Mouse (Mus musculus) yolk sac, embryonic 10.5 days (tissue): ENCODE data around the gene Nes.

ENCODE experiments used
- DNase-seq: peaks from one replicate; pipeline ENCODE4 v3.0.0-alpha.2; 2017; ENCODE audit warnings: low spot score

Gene Nes

GRCm38 (mm10) chr3:87982836-87983601 is 12.1 kb downstream of the Nes start:
- DNase-seq: peak; percentile 41

- no peak for DNase-seq
Observed at GRCm38 (mm10) chr3:87983627-87984026, 12.7 kb downstream of the Nes start.

GRCm38 (mm10) chr3:87984094-87984493 is 13.2 kb downstream of the Nes start:
- DNase-seq: no peak

GRCm38 (mm10) chr3:87985505-87986320 is 14.8 kb downstream of the Nes start:
- no peak for DNase-seq

- DNase-seq: peak; percentile 93
Observed at GRCm38 (mm10) chr3:87986868-87987267, 16.0 kb downstream of the Nes start.

GRCm38 (mm10) chr3:87987633-87988032 is 16.8 kb downstream of the Nes start:
- peak; percentile 62 for DNase-seq

- no peak for DNase-seq
Observed at GRCm38 (mm10) chr3:87988068-87988467, 17.2 kb downstream of the Nes start.

- DNase-seq: no peak
Observed at GRCm38 (mm10) chr3:87989935-87990334, 19.1 kb downstream of the Nes start.

GRCm38 (mm10) chr3:87993436-87993835 is 22.6 kb downstream of the Nes start:
- peak; percentile 57 for DNase-seq

GRCm38 (mm10) chr3:87995331-87995730 is 24.5 kb downstream of the Nes start:
- DNase-seq: no peak

GRCm38 (mm10) chr3:87996401-87996800 is 25.5 kb downstream of the Nes start:
- no peak for DNase-seq

GRCm38 (mm10) chr3:87996971-87997614 is 26.2 kb downstream of the Nes start:
- DNase-seq: no peak

- DNase-seq: no peak
Observed at GRCm38 (mm10) chr3:87998747-87999146, 27.9 kb downstream of the Nes start.

GRCm38 (mm10) chr3:87999243-87999895 is 28.5 kb downstream of the Nes start:
- DNase-seq: no peak

GRCm38 (mm10) chr3:88000181-88000580 is 29.3 kb downstream of the Nes start, which contains the start of gene Bcan:
Gene Bcan (minus strand): TSS chr3:88000230.
- no peak for DNase-seq

GRCm38 (mm10) chr3:88000816-88001595 is 30.1 kb downstream of the Nes start:
- DNase-seq: no peak

GRCm38 (mm10) chr3:88002291-88002976 is 31.6 kb downstream of the Nes start:
- no peak for DNase-seq

- no peak for DNase-seq
Observed at GRCm38 (mm10) chr3:88005822-88006786, 35.2 kb downstream of the Nes start.

- DNase-seq: no peak
Observed at GRCm38 (mm10) chr3:88010634-88011265, 39.9 kb downstream of the Nes start.
